Mouse (Mus musculus): ENCODE data around the gene Acvr2b.

DNA sequence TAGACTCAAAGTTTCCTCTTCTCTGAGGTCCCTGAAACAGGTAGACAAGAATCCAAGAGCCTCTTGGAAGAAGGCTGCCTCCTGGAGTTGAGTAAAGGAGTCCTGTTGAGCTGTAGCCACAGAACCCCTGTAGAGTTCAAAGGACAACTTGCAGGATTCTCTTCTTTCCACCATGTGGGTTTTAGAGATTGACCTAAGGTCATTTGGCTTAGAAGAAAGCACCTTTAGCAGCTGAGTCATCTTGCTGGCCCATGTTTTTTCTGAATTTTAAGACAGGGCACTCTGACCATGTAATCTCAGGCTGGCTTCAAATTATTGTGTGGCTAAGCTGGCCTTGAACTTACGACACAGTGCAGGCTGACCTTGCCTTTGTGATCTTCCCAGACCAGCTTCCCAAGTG is 71.1 kb downstream of the Acvr2b start:
- TF ChIP-seq TAL1 (IDR thresholded peaks at IDR 0.05; ENCODE audit: low read length), result no peak
- TF ChIP-seq GATA1 (IDR thresholded peaks at IDR 0.05; ENCODE audit: low read length), result no peak

All from erythroblast, embryonic 14.5 days (primary cell).